Mouse (Mus musculus): ENCODE results near the gene Ccdc148.

Gene Ccdc148

DNA sequence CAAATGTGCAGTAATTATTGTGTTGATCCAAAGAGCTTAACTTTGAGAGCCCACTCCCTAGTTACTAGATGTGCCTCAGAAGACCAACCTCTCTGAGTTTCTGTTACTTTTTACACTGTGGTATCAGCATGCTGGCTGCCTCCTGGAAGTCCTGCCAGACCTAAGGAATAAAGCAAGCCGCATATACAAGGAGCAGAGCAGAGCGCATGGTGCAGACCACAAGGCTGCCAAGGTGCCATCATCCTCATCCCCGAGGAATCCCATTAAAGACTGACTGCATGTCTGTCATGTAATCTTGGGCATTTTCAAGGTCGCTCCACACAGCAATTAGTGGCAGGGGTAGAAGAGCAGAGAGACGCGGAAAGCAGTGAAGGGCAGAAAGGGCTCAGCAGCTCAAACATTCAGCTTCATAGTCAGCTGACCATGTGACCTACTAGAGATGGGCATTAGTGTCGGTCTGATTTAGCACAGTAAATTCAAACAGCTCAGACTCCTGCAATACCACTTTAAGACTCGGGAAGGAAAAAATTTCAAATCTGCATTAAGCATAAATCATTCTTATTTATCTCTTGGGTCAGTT lies 110.1 kb downstream of the Ccdc148 start:
- no peak for DNase-seq (ENCODE audit: low spot score in 2 of 2)

DNA sequence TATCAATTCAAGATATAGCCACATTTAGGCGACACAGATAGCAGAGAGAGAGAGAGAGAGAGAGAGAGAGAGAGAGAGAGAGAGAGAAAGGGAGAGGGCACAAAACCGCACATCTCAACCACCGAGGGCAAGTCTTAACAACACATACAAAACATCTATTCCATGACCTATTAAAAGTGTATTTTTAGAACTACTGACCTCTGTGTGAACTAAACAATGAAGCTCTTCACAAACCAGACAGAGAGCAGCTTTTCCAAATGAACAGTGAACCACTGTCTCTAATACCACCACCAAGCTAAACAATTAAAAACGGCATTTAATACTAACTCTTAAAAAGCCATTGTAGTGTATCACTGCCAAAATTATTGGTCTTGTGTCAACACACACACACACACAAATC lies 110.8 kb downstream of the Ccdc148 start:
- DNase-seq (ENCODE audit: low spot score in 2 of 2), result no peak

GRCm38 (mm10) chr2:59048775-59049451 lies 111.6 kb downstream of the Ccdc148 start:
- no peak for DNase-seq (ENCODE audit: low spot score in 2 of 2)

DNA sequence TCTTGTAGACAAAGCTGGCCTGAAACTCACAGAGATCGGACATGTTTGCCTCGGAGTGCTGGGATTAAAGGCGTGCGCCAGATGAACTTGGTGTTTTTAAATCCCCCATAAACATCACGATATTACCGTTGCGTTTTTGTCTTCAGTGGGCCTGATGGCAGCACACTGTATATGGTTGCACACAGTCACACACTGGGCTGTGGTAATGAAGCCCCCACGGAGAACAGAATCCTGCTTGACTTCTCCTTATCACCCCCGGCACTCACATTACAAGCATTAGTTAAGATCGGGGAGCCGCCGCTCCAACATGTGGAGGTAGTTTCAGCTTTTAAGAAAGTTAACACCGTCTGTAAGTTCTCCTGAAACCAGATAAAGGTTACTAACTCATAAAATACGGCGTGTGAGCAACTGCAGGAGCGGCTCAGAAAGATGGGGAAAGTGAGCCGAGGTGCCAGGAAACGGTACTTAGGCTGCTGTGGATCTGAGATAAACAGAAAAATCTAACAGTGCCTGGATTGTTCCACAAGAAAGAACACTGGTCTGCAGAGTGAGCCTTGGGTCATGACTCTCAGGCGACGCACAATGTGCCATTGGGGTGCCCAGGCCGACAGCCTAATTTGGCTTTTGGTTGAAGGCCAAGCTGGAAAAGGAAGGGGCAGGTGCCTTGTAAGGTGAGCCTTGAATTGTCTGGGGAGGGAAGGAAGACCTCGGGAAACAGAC lies 117.0 kb downstream of the Ccdc148 start:
- no peak for DNase-seq (ENCODE audit: low spot score in 2 of 2)

DNA sequence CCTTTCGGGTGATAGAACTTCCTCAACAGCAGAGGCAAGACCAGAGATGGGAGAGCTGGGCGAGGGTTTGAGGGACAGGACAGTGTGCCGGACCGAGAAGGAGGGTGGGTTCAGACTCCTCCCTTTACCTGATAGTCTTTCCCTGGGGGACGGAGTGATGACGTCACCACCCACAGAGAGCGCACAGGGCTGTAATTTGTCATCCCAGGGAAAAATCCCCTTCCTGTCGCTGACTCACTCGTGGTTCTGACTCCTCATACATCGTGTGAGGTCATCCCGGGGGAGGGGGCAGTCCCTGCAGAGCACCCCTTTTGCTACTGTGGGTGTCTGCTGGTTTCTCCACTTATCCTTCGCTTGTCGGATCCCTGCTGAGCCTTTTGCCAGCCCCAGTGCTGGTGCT lies 117.9 kb downstream of the Ccdc148 start:
- DNase-seq (ENCODE audit: low spot score in 2 of 2), result peak in 1 of 2 experiments; percentile 1

DNA sequence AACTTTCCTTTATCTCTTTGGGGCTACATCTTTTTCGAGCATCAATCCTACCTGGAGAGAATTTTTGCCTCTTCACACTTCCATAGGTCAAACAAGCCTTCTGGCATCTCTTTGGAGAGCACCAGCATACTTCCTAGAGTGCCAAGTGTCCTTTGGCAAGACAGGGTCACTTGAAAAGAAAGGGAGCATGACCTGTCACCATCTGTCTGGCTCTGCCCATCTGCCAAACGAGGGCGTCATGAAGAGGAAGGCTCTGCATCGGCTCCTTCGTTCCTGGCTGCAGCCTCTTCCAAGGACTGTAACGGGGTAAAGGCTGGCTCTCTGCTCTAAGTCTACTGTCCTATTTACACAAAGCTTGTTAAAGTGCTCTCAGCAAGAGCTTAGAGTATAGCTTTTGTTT lies 124.0 kb downstream of the Ccdc148 start:
- DNase-seq (ENCODE audit: low spot score in 2 of 2), result no peak

DNA sequence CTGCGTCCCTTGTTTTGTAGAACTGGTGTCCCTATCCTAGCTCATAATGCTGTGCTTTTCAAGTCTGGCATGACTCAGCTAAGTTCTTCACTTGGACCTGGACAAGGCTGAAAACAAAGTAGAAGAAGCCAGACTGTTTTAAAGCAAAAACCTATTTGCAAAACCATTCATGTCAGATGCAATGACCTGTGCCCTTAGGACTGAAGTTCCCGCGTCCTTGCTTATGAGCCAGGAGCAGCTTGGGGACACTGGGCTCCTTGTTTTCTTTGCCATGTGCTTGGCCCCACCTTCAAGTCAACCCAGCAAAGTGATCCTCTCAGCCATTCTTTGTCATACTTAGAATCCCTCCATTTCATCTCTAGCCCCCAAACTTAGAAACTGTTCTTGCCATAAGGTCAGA lies 125.3 kb downstream of the Ccdc148 start:
- no peak for DNase-seq (ENCODE audit: low spot score in 2 of 2)

DNA sequence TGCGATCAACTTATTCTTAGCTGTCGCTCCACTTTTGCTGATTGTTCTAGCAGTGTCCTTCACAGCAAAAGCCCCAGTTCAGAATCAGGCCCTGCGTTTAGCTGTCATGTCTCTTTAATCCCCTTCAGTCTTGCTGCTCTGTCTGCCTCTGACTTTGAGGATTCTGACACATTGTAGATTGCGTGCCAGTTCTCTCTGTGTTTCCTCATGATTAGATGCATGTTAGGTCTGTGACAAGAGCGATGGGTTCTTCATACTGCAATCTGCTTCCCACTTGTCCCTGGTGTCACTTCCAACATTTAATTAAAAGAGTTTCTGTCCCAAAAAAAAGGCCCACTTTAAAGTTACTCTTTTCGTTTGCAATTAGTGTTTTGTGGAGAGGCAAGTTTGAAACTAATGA lies 126.2 kb downstream of the Ccdc148 start:
- DNase-seq (ENCODE audit: low spot score in 2 of 2), result no peak

GRCm38 (mm10) chr2:59024558-59024957 lies 135.9 kb downstream of the Ccdc148 start:
- DNase-seq (ENCODE audit: low spot score in 2 of 2), result no peak

DNA sequence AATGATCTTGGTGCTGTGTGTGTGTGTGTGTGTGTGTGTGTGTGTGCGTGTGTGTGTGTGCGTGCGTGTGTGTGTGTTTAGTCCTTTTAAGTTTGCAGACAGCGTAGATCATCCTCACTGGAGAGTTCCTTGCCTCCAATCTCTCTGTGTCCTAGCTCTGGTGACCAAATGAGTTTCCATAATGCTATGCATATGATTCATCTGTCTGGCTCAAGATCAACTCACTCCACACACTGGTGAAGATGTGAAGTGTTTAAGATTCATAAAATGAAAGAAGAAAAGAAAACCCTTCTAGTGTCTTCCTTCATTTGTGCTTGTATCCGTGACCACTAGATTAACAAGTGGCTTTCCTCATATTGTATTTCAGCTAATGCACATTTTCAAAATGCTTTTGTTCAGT lies 153.1 kb downstream of the Ccdc148 start:
- DNase-seq (ENCODE audit: low spot score in 2 of 2), result no peak

DNA sequence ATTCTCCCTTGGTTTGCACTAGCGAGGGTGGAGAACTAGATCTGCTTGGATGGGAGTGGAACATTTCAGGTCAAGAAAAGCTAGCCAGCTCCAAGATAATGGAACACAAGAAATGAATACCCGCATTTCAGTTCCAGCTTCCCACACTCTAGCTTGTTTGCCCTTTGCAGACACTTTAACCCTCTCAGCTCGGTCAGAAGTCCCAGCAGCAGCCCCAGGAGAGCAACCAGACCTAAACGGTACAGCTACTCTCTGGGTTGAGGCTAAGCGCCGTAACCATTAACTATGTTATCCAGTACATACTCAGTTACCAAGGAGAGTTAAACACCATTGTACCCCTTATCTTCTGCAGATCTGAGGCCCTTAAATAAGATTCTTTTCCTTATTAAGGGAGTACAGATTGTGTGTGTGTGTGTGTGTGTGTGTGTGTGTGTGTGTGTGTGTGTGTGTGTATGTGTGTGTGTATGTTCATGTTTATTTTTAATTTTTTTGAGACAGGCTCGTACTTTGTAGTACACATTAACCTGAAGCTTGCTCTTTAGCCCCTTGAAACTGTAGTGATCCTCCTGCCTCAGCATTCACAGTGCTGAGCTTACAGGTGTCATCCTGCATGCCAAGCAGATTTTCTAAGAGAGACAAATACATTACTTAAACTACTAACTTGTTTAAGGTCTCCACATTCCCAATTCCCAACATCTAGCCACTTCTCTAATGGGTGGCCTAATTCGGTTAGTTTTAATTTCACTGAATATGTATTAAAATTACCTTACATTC lies 153.7 kb downstream of the Ccdc148 start:
- no peak for DNase-seq (ENCODE audit: low spot score in 2 of 2)

DNA sequence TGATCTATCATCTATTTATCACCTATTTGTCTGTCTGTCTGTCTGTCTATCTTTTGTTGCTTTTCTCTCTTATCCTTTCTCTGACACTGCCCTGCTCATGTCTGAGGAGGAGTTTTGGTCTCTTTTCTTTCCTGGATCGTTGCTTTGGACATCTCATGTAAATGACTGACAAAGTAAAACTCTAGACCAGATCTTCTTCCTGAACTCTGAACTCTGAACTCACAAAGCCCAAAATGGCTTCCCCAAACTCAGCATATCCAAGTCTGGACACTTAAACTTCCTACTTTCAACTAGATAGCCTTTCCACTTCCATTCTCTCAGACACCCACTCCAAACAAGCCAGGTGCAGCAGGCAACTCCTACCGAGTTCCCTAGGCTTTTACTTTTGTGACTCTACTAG lies 163.3 kb downstream of the Ccdc148 start:
- no peak for DNase-seq (ENCODE audit: low spot score in 2 of 2)

DNA sequence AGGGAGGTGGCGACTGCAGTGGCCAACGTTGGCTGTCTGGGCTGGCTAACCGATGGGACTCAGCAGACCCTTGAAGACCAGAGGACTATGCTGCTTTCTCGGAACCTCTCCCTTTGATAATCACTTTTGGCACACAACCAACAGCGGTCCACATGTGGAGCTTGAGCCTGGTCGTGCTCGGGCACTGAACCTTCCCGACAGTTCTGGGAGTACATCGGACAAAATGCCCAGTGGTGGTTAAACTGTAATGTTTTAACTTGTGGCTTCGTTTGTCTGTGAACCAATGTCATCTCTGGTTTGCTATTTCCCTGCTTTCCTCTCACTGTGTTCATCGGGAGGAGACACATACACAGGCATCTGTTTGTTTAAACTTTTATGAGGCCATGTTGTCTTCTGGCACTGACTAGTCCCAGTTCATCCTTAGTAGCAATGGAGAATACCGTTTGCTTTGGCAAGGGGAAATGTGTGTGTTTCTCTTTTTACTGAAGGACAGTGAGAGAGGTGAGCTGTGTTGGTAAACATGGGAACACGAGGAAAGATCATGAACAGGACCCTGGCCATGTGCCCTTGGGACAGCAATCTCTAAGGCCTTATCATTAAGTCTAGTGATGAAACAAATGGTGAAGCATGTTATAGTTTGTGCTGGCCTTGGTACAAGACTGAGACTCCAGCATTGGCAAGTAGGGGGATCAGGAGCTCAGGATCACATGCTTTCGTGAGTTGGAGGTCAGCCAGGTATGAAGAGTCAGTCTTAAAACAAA lies 167.9 kb downstream of the Ccdc148 start:
- peak in 1 of 2 experiments; percentile 5 for DNase-seq (ENCODE audit: low spot score in 2 of 2)

GRCm38 (mm10) chr2:58978095-58978494 lies 182.4 kb downstream of the Ccdc148 start:
- DNase-seq (ENCODE audit: low spot score in 2 of 2), result no peak

GRCm38 (mm10) chr2:58971507-58972275 lies 188.8 kb downstream of the Ccdc148 start:
- DNase-seq (ENCODE audit: low spot score in 2 of 2), result peak in 1 of 2 experiments; percentile 0

GRCm38 (mm10) chr2:58956770-58957300 lies 203.6 kb downstream of the Ccdc148 start:
- no peak for DNase-seq (ENCODE audit: low spot score in 2 of 2)

GRCm38 (mm10) chr2:58956351-58956750 lies 204.1 kb downstream of the Ccdc148 start:
- no peak for DNase-seq (ENCODE audit: low spot score in 2 of 2)

DNA sequence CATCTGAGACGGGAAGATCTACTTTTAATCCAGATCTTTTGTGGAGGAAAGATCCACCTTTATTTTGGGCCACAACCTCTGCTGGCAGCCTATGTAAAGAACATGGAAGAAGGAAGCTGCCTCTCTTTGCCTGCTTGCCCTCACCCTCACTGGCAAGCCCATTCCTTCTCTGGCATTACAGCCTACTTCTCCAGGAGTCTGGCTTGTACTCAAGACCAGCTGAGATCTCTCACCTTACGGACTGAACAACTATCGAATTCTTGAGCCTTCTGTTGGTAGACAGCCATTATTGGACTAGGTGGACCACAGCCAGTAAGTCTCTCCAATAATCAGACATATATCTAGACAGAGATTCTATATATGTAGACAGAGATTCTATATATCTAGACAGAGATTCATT lies 208.4 kb downstream of the Ccdc148 start:
- DNase-seq (ENCODE audit: low spot score in 2 of 2), result no peak

GRCm38 (mm10) chr2:58948796-58949195 lies 211.7 kb downstream of the Ccdc148 start:
- no peak for DNase-seq (ENCODE audit: low spot score in 2 of 2)

DNA sequence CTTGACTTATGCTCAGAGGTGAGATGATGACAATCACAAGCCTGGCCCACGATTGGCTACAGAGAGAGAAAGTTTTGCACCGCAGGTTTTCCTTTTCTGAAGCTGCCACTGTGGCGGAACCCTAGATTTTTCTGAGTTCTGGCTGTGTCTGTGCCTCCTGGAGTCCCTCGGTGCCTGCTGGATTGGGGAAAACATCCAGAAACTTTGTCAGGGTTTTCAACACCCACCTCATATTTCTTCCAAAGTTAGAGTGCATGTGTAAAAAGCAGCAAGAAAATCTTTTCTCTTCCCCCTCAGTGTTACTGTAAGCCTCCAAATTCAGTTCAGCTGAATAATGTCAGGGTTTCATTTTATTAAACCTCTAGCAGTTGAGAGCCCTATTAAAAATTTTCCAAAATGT lies 219.1 kb downstream of the Ccdc148 start:
- no peak for DNase-seq (ENCODE audit: low spot score in 2 of 2)

DNA sequence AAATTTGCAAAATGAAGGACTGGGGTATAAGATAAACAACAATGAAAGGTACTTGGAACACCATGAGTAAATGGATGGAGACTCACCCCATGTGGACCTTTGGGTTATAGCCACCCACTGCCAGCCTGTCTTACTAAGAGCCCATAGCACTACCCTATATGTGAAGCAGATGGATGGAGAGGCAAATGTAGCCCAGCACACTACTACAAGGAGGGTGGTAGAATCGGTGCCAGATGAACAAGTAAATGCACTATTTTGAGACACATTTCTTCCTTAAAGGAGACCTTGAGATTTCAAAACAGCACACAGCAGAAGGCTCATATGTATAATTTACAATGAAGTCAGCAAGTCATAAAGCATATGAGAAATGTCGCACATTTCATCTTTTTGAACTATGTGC lies 234.9 kb downstream of the Ccdc148 start:
- no peak for DNase-seq (ENCODE audit: low spot score in 2 of 2)

Data from heart, adult 9 months (tissue).